Mouse (Mus musculus): ENCODE data around the gene Cdiptos.
A peak's percentile ranks its signal among the peaks of the same experiment; 100 is the strongest.

Cdiptos gene

DNA sequence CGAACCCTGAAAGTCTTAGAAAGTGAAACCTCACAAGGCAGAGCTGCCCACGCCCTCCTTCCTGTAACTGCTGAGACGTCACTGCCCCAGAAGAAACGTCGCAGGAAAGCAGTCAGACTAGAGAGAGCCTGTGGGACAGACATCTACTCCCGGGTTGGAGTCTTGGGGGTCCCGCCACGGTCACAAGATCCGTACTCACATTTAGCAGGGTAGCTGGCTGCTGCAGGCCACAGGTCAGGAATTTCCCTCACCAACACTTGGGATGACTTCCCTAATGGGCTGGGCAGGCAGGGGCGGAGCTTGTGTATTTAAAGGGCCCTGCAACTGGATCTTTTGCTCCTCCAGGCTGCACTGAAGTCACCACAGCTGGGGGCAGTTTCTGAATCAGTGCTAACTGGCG, 38.4 kb upstream of the Cdiptos start, which contains the start of gene Mvp:
TSS of gene Mvp (minus strand) at position 302 of the 400 bp plus-strand sequence.
- DNase-seq (ENCODE audit: low spot score in 2 of 2) = peak in 1 of 2 experiments; percentile 31

DNA sequence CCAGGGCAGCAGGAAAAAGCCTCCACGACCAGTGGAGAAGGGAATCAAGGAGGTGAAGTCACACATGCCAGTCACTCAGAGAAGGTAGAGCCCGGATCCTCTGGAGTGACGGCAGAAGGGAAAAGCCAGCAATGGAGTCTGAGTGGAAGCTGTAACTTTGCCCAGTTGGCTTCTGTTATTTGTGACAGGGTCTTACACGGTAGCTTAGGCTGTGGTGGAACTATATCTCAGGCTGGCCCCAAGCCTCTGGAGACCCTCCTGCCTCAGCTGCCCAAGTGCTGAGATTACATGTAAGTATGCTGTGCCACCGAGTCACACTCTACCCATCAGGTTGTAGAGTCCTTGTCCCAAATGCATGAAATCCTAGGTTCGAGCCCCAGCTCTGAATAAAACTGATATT, 37.5 kb upstream of the Cdiptos start:
- DNase-seq (ENCODE audit: low spot score in 2 of 2) = no peak

GRCm38 (mm10) chr7:127012845-127013244, 36.9 kb upstream of the Cdiptos start:
- no peak for DNase-seq (ENCODE audit: low spot score in 2 of 2)

DNA sequence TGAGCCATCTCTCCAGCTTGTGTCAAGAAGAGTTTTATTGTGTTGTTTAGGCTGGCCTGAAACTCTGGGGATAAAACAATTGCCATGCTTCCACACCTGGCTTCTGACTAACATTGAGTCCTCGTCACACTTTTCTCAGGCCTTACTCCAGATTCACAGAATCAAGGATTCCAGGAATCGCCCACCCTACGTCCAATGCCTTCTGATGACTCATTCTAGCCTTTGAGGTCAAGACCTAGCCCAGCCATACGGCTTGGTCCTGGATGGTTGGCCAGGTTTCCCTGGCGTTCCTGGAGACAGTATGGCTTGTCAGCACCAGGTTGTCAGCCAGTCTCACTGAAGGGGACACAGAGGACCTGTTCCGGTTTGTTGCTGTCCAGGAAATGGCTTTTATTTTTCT, 36.5 kb upstream of the Cdiptos start:
- no peak for DNase-seq (ENCODE audit: low spot score in 2 of 2)

- DNase-seq (ENCODE audit: low spot score in 2 of 2) = no peak
These were observed 35.8 kb upstream of the Cdiptos start for GRCm38 (mm10) chr7:127011717-127012116.

GRCm38 (mm10) chr7:127011051-127011450, 35.2 kb upstream of the Cdiptos start:
- no peak for DNase-seq (ENCODE audit: low spot score in 2 of 2)

DNA sequence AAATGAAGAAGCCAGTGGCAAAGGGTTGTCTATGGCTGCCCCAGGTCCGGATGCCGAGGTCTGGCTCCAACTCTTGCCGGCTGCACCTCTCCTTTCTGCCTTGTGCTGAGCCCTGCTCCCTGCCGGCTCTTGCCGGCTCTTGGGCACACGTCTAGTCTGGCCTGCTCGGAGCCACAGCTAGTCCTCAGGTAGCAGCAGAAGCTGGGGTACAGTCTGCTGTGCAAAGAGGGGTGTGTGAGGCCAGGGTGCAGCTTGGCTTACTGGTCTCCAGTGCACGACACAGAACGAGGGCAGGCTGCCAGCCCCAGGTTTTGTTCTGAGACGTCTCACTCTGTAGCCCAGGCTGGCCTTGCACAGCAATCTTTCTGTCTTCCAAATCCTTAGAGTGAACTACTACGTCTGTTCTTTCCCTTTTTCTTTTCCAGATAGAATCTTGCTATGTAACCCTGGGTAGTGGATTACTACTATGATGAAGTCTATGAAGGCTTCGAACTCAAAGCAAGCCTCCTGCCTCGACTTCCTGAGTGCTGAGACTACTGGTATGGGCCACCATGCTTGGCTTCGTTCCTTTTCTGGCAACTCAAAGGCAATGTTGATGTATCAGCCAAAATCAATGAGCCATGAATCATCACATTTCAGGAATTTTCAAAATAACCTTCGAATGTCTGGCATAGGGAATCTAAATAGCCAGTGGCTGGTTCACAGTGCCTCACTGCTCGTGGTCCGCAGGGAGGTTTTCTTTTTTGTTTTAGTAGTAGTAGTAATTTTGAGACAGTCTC, 33.6 kb upstream of the Cdiptos start:
- DNase-seq (ENCODE audit: low spot score in 2 of 2) = no peak

DNA sequence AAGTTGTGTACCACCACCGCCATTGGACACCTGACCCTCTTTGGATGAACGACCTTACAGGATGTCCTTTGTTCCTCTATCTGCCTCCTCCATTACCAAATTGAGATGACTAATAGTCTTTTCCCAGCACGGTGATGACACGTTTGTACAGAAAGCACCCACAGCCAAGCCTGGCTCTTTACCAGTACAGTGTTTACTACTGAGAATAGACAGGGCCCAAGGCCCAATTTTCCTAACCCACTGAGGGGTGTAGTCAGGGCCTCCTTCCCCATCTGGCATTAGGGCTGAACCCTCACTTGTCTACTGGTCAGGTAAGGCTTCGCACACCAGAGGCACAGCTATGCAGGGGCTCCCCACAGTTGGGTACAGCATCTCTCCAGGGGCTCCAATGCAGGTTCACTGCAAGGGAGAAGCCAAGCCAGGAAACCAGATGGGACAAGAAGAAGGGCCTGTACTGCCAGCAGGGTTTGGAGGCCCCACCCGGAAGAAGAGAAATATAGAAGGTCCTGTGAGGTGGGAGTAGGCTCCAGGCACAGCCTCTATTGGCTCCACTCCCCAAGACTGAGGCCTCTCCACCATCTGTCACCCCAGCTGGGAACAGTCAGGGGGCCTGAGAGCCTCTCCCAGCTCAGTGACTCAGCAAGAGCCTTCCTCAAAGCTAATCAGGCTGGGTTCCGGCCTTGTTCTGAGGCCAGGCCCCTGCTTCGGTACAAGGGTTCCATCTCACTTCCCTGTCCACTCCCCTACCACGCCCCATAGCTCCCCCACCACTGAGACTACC, 32.5 kb upstream of the Cdiptos start:
- DNase-seq (ENCODE audit: low spot score in 2 of 2) = no peak

DNA sequence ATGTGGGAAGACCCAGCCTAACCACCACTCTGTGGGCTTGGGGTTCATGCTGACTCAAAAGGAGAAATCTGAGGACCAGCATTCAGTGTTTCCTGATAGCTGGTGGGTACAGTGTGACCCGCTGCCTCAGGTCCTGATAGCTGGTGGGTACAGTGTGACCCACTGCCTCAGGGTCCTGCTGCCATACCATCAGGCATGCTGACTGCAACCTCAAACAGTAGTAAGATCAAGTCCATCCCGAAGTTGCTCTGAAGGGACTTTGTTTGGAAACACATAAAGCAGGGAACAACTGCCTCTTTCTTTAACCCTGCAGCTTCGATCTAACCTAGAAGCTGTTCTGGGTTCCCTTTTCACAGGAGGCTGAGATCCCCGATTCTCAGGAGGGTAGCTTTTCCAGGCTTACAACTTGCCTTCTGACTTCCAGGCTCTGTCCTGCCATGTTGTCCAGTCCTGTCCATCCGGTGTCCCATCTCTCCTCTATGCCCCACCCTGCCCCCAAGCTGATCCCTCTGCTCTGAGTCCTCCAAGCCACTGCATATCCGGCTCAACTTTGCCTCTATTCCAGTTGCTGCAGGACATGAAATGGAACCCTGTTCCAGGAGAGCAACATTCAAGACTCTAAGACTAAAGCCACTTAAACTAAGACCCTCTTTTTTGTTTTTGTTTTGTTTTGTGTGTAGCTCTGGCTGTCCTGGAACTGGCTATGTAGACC, 31.6 kb upstream of the Cdiptos start:
- no peak for DNase-seq (ENCODE audit: low spot score in 2 of 2)

- no peak for DNase-seq (ENCODE audit: low spot score in 2 of 2)
These were observed 28.4 kb upstream of the Cdiptos start for GRCm38 (mm10) chr7:127004122-127004875.

DNA sequence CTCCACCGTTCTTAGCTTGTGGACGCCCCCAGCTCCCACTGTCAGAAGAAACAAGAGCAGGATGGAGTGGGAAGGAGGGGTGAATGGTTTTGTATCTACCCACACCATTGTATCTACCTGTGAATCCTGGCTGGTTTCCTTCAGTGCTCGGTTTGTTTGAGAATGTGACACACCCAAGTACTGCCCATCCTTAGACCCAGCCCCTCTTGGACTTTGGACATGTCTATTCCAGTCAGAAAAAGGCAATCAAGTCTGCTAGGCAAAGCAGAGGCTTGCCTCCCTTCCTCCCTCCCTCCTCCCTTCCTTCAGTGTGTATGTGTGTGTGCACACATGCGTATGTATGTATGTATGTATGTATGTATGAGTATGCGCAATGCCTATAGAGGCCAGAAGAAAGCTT, 27.7 kb upstream of the Cdiptos start:
- DNase-seq (ENCODE audit: low spot score in 2 of 2) = no peak

DNA sequence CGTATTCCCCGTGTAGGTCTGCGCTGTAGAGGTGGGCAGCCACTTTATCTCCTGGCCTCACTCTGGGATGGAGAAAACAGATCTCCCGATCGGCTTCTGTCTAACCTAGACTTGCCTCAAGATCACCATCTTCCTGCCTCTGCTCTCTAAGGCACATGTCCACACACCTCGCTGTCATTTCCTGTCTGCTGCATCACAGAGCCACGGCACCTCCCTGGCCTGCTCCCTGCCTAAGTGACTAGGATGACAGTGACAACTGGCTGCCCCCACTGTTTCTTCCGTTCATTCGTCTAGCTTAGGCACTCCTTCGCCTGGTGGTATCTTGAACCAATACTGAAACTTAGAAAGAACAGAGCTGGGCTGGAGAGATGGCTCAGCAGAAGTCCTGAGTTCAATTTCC, 23.7 kb upstream of the Cdiptos start:
- no peak for DNase-seq (ENCODE audit: low spot score in 2 of 2)

DNA sequence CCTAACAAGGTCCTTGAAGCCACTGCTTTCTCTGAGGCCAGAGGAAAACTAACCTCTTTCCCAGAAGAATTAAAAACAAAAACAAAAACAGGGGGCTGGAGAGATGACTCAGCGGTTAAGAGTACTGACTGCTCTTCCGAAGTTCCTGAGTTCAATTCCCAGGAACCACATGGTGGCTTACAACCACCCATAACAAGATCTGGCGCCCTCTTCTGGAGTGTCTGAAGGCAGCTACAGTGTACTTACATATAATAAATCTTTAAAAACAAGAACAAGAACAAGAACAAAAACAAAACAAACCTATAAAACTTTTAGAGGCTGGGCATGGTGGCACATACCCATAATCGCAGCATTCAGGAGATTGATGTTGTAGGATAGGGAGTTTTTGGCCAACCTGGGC, 20.6 kb upstream of the Cdiptos start:
- DNase-seq (ENCODE audit: low spot score in 2 of 2) = no peak

GRCm38 (mm10) chr7:126988816-126989215, 12.9 kb upstream of the Cdiptos start:
- DNase-seq (ENCODE audit: low spot score in 2 of 2) = peak; percentile 47 to 50

GRCm38 (mm10) chr7:126986319-126986718, 10.4 kb upstream of the Cdiptos start:
- DNase-seq (ENCODE audit: low spot score in 2 of 2) = peak in 1 of 2 experiments; percentile 44

DNA sequence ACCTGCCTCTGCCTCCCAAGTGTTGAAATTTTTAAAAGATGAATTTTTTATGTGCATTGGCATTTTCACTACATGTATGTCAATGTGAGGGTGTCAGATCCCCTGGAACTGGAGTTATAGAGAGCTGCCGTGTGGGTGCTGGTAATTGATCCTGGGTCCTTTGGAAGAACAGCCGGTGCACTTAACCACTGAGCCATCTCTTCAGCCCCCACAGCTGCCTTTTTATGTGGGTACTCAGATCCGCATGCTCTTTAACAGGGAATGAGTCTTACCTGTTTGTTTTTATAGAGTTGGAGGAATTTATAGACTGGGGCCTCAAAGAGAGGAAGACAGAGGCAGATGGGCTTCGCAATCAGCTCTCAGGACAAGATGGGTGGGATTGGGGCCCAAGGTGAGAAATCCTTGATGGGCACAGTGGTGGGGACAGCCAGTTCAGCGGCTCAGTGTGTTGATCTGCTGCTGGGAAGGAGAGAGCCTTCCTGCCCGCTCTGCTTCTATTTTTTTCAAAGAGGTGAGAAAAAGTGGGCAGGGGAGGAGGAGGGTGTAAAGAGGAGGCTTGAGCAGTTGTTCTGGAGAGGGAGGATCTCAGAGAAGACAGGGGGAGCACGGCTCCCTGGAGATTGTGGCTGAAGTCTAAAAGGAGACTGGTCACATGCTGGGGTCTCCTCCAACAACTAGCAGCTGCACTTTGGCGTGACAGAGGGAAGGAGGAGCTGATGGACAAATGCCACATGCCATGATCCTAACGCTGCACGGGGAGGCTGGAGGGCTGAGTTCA, 9.0 kb upstream of the Cdiptos start:
- DNase-seq (ENCODE audit: low spot score in 2 of 2) = no peak

- DNase-seq (ENCODE audit: low spot score in 2 of 2) = no peak
These were observed 7.2 kb upstream of the Cdiptos start for GRCm38 (mm10) chr7:126983113-126983512.

GRCm38 (mm10) chr7:126982054-126982453, 6.2 kb upstream of the Cdiptos start:
- no peak for DNase-seq (ENCODE audit: low spot score in 2 of 2)

DNA sequence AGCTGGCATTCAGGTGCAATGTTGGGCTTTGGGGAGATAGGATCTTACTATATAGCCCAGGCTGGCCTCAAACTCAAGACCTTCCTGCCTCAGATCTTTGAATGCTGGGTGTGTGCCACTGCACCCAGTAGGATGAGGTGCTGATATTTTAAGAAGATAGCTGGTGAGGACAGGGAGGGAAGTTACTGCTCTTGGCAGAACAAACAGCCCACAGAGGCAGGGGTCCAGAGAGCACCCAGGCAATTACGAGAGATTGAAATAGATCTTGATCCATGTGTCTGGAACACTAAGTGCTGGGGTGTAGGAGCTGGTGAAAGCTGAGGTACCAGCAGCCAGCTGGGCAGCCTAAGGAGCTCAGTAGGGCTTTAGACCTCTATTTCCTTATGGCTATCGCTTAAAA, 5.7 kb upstream of the Cdiptos start:
- DNase-seq (ENCODE audit: low spot score in 2 of 2) = no peak

GRCm38 (mm10) chr7:126978841-126979240, 2.9 kb upstream of the Cdiptos start:
- no peak for DNase-seq (ENCODE audit: low spot score in 2 of 2)

Measured in thymus, postnatal 10 days (tissue).